Mouse (Mus musculus) brain, embryonic 14.5 days (tissue): ENCODE results near the gene Tmem243. TPM values are rescaled to one million over a fixed set of nuclear protein-coding genes. Genes with fewer than 3 reads are reported as not detected.

Source experiments
- DNase-seq: peaks from one replicate; pipeline ENCODE4 v3.0.0-alpha.2; 2011; ENCODE audit warnings: low read depth
- CTCF ChIP-seq: fragments of 200-500 bp; IDR thresholded peaks from 2 replicates; pipeline ENCODE4 v1.5.1; 2012; ENCODE audit warnings: inconsistent platforms, mild to moderate bottlenecking, moderate library complexity, borderline replicate concordance; ENCODE audit not compliant: insufficient read depth, insufficient read length; ENCODE audit errors: extremely low read depth
- POLR2A ChIP-seq: fragments of 200-500 bp; IDR thresholded peaks from 2 replicates; pipeline ENCODE4 v1.6.1; 2012; ENCODE audit warnings: mild to moderate bottlenecking, inconsistent platforms, borderline replicate concordance; ENCODE audit not compliant: poor library complexity, insufficient read depth, insufficient read length, severe bottlenecking; ENCODE audit errors: extremely low read depth
- polyA plus RNA-seq: library from polyadenylated mRNA; depleted of rRNA; stranded (reverse); fragments of >200 nt; gene quantifications from 2 replicates; pipeline ENCODE4 v1.2.3, GENCODE M21; 2012

Tmem243 gene
- polyA plus RNA-seq, 1 experiment, result 5.1 TPM

DNA sequence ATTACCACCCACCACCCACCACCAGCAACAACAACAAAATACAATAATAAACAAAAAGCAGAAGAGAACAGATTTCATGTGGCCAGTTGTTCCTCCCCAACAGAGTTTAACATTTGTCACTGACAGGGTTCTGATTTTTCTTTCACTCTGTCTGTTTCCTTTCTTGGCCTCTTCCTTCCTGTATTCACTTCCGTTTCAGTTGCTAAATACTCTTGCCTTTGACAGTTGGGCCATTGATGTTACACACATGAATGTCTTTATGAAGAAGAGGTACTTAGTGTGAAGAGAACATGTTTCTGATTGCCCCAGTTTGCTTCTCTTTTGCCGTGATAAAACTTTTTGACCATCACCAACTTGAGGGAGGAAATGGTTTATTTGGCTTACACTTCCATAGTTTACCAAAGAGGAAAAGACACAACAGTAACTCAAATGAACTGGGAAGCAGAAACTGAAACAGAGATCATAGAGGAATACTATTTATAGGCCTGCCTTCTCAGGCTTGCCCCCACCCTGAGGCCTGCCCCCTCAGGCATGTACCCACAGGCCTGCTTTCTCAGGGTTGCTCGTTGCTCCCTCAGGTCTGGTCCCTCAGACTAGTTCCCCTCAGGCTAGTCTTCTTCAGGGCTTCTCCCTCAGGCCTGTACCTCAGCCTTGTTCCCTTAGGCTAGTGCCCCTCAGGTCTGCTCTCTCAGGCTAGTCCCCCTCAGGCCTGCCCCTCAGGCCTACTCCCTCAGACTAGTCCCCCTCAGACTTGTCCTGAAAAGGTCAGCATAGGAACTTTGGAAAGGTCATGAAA, 13.3 kb upstream of the Tmem243 start:
- no peak for DNase-seq
- TF ChIP-seq POLR2A (no peak), CTCF (no peak)

DNA sequence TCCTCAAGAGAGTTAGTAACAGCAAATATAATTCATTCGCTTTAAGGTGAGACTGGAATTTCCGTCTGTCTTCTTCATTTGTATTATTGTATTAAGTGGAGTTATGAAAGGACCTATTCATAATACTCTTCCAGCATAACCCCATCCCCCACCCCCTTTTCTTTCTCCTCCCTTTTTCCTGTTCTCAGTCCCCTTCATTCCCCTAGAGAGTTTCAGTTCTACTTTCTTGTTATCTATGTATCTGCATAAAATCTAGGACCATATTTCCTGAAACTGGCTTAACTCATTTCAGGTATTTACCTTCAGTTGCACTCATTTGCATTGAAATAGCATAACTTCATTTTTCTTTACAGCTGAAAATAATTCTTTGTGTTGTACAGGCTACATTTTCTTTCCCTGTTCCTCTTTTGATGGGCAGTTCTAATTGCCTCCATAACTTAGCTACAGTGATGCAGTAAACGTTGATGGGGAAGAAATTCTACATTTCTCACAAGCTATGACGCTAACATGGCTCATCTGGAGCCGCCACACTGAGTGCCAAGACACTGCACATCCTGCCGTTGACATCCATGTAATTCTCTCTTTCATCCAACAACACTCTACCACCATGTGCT, 9.9 kb upstream of the Tmem243 start:
- DNase-seq, result no peak
- TF ChIP-seq CTCF, result no peak
- TF ChIP-seq POLR2A, result no peak

DNA sequence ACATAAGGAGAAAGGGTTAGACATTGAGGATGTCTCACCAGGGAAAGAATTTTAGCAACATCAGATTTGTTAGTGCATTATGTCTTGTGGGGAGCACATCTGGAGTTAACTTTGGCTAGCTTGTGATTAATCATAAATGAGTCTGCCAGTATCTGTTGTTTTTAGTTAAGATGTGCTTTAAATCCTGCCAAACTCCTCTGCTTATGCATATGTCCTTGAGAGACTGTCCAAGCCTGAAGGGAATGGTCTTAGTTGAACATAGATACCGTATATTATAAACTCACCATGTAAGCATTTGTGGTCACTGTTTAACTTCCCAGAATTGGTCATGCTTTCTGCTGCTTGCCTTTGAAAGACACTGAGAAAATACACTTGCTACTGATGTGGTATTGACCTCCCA, 7.8 kb upstream of the Tmem243 start:
- TF ChIP-seq POLR2A, result no peak
- no peak for TF ChIP-seq CTCF
- DNase-seq, result no peak

DNA sequence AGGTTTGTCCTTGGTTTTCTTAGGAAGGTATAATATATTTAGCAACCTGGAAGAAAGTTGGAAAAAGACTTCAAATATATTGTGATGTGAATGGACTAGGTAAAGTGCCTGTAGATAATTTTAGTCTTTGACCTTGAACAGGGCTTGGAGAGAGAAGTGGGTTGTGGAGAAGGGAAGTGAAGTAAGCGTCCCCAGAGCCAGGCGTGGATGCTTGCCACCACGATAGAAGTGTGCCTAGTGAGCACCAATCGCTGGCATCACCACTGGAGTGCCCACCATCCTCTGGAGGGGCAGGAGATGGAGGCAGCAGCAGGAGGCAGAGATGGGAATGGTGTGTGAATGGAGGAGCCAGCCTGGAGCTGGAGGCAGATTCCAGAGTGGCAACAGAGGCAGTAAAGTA, 7.0 kb upstream of the Tmem243 start:
- TF ChIP-seq POLR2A, result no peak
- TF ChIP-seq CTCF, result no peak
- DNase-seq, result no peak

DNA sequence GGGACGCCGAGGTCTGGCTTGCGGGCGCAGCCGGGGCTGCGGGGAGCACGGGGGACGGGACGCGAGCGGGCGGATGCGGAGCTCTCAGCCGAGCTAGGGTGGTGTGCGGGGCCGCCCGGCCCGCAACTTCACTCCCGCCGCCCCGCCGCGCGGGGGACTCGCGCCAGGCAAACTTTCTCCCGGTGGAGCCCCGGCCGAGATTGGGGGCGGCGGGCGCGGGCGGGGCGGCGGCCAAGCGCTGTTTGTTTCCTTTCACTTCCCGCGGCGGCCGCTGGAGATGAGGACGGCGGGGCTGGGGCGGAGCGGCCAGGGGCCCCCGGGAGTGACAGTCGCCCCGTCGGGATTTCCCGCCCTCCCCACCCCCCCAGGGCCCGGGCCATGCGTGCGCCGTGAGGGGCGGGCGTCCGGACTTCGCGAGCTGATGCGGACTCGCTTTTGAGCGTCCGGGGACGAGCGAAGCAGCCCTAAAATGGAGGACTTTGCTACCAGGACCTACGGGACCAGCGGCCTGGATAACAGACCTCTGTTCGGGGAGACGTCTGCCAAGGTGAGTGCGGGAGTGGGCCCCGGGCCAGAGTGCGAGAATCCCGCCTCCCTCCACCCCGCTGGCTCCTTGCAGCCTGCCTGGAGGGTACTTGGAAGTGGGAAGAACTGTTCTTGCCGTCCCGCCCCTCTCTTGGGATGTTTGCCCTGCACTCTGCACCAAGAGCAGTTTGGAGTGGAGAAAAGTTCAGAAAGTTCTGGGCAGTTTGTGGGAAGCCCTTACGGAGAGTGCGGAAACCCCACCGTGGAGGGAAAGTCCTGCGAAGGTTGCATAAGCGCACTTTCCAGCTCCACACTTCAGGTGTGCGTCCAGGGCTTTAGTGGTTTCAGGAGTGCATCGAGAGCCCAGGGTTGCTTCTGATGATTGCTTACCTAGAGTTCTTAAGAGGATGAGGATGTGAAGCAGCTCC, 657 bp downstream of the Tmem243 start:
- peak; percentile 51 for DNase-seq
- no peak for TF ChIP-seq POLR2A
- no peak for TF ChIP-seq CTCF

DNA sequence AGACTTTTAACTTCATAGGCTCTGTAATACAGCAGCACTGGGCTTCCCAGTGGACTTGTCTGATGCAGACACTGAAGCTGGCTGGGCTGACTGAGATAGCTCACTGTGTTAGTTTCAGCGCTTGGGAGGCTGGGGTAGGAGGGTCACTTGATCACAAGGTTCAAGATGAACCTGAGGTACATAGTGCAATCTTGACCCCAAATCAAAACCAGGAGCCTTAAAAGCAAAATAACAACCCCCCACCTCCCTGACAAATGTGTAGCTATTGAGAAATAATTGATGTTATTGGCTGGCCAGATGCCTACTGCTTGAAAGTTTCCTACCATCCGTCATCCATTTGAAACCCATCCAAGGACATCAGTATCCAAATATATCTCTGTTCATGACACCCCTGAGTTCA, 2.2 kb downstream of the Tmem243 start:
- TF ChIP-seq CTCF (no peak), POLR2A (no peak)

DNA sequence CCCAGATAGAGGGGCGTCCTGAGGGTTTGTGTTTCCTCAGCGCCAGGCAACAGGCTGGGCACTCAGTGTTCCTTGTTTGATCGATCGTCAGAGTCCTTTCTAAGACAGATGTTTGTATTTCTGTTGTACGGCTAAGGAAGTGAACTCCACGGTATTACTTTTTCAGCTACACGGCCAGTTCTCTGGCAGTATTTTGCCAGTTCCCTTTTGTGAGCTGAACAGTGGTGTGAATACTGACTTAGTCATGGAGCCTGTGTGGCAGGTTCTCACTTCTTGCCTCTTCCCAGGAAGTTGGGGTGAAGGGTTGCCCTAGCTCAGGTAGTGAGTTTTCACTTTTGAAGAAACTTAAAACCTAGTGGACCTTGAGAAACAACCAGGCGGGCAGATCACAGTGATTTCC, 3.5 kb downstream of the Tmem243 start:
- TF ChIP-seq POLR2A (no peak), CTCF (no peak)
- no peak for DNase-seq

More for the DNA sequence above, 2.2 kb downstream of the Tmem243 start:
- DNase-seq, result no peak

DNA sequence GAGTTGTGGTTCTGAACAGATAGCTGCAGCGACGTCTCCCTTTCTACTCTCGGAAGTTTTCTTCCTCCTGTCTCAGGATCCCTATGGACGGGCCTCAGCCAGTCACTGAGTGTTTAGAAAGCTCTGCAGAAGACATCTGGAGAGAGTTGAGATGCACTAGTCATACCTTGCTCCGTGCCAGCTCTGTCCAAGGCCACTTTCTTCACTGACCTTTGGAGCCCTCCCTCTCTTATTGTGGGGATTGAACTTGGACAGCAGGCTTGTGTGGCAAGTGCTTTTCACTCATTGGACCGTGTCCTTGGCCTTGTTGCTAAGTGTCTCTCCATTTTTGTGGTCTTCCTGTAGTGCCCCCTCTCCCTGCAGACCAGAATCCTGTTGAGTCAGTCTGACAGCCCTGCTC, 6.3 kb downstream of the Tmem243 start:
- TF ChIP-seq POLR2A, result no peak
- no peak for TF ChIP-seq CTCF
- DNase-seq, result no peak

DNA sequence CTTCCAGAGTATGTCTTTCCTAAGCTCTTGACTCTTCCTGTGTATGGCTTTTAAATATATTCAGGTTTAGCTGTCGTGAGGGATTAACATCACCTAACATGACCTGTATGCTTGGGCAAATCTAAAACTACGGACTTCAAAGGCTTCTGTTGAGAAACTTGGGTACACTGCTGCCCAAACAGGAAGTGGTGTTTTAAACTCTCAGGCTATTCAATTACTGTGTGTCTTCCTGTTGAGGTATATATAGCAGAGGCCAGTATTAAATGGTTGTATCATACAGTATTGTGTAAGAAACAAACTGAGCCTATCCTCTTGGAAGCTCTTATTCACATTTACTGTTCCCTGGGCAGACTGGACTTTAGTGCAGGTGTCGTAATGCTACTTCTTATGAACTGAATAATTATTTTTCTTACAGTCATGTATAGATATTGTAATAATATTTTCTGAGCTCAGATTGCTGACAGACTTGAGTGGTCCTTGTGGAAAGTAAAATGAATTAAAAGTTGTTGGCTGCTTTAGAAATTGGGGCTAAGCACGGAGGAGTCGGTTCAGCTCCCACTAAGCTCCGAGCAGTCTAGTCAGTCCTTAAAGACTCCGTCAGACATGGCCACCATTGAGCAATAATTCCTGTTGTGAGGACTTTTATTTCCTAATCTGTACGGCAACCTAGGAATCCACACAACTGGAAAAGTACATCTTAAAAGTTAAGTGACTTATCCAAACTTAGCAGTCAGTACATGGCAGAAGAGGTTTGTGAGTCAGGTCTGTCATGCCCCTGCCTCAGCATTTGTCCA, 7.0 kb downstream of the Tmem243 start:
- no peak for DNase-seq
- TF ChIP-seq CTCF, result no peak
- TF ChIP-seq POLR2A, result no peak

DNA sequence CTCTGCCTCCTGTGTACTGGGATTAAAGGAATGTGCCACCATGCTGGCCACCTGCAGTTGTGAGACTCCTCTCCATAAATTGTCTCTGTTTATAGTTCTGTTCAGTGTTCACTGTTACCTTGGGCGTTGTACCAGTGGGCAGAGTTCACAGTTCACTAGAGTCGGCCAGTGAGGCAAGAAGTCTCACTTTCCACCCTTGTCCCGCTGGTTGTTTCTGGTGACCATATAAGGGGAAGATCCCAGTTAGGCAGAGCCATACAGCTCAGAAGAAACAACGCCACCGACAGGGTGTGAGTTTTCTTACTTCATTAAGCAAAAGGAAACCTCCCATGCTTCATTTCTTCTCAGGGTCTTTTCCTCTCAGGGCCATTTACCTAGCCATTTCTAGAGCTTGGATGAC, 8.0 kb downstream of the Tmem243 start:
- TF ChIP-seq CTCF (no peak), POLR2A (no peak)
- no peak for DNase-seq

DNA sequence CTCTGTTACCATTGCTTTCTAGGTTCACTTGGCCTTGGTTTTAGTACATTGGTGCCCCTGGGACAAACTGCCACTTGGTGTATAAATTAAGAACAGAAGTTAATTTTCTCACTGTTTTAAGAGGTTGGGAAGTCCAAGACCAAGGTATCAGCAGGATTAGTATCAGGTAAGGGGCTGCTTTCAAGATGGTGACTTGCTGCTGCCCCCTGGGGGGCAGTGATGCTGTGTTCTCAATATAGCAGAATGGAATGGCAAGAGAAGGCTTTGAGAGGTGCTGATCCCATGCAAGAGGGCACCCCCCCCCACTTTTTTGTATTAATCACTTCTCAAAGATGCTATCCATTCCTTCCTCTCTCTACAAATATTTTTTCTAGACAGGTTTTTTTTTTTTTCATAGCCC, 9.1 kb downstream of the Tmem243 start:
- DNase-seq, result no peak
- TF ChIP-seq POLR2A (no peak), CTCF (peak; percentile 7; the same call in 1 of the 2 replicates)

DNA sequence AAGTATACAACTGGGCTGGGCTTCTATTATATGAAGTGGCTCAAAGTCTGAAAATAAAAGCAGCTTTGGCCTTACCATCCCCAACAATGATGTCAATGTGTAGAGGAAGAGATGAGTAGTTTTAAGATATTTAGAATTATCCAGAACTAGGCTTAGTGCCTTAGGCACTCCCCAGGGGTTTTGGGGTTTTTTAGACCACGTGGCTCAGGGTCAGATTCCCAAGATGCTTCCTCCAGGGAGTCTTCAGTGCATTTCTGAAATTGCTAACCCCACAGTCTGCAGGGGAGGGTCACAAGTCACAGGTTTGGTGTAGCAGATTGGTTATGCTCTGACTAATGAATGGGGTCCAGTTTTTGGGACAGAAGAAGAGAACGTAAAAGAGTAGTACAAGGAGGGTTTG, 10.8 kb downstream of the Tmem243 start:
- no peak for DNase-seq
- no peak for TF ChIP-seq CTCF
- TF ChIP-seq POLR2A, result no peak
